Mouse (Mus musculus) kidney, adult 2 months (tissue): ENCODE results near the gene Trem3.

Experiments
- CTCF ChIP-seq: fragments of 200-500 bp; conservative IDR thresholded peaks from 2 replicates; pipeline ENCODE4 v1.5.1; 2011; ENCODE audit warnings: low read depth, mild to moderate bottlenecking, control low read depth, low read length, moderate library complexity, mixed read lengths; ENCODE audit not compliant: insufficient read depth, insufficient read length
- POLR2A ChIP-seq: fragments of 200-500 bp; IDR thresholded peaks from one replicate; pipeline ENCODE4 v1.6.1; 2011; ENCODE audit warnings: low read depth, low read length, control low read depth

DNA sequence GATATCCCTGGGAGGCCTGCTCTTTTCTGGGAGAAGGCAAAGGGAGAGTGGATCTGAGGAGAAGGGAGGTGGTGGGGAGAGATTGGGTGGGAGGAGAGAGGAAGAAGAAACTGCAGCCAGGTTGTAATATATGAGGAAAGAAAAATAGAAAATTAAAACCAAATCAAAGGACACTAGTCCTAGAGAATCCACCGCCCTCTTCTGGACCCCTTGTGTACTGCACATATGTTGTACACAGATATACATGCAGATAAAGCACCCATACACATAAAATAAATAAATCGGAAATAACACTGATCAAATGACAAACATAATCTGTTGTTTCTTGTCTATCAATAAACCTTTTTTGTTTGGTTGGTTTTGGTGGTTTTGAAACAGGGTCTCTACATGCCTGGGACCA is 39.7 kb downstream of the Trem3 start:
- TF ChIP-seq POLR2A = no peak
- no peak for TF ChIP-seq CTCF
